Mouse (Mus musculus): ENCODE results near the gene Baz1a. TPM values are rescaled to one million over a fixed set of nuclear protein-coding genes. Genes with fewer than 3 reads are reported as not detected.

Baz1a gene
- 4.6 and 5.4 TPM in 2 replicates for polyA plus RNA-seq (2012; rRNA removed)

DNA sequence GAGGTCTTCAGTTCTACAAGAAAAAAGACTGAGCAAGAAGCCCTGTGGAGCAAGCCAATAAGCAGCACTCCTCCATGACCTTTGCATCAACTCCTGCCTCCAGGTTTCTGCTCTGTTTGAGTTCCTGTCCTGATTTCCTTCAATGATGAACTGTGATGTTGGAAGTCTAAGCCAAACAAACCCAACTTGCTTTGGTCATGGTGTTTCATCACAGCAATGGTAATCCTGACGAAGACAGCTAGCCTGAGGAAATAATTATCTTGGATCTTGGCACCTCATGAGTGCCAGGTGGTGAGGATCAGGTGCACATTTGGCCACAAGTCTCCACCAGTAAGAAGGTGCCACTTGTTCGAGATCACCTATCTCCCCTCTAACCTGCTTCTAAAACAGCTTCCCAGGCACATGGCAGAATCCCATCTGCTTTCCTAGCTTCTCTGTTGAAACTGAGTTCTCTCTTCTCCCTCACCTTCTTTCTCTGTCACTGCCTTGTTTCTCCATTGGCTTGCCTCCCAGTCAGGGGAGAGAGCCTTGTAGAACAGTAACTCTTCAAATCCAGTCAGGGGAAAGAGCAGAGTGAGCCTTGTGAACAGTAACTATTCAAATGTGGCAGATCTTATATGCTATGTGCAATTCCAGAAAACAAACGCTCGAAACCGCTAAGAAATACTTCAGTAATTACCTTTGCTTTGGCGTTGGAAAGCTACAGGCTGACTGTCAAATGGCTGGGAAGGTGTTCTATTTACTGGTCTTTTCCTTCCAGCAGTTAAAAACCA lies at the start of gene Baz1a:
Gene Baz1a, minus strand, starts transcription at position 723 of the 773 bp plus-strand sequence.
- DNase-seq (ENCODE audit: low read depth), result peak; percentile 75

DNA sequence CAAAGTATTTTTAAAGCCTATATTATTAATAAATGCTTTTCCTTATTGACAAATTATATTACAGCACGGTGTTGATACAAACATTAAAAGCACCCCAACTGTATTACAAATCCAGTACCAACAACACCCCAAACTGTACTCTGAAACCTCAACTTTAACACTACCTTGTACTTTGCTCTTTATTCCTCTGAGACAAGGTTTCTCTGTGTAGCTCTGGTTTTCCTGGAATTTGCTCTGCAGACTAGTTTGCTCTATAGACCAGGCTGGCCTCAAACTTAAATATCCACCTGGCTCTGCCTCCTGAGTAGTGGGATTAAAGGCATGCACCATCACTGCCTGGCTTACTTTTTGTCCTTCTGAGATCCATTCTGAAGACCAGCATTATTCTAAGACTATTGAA lies 48.0 kb upstream of the Baz1a start:
- DNase-seq (ENCODE audit: low read depth), result no peak

DNA sequence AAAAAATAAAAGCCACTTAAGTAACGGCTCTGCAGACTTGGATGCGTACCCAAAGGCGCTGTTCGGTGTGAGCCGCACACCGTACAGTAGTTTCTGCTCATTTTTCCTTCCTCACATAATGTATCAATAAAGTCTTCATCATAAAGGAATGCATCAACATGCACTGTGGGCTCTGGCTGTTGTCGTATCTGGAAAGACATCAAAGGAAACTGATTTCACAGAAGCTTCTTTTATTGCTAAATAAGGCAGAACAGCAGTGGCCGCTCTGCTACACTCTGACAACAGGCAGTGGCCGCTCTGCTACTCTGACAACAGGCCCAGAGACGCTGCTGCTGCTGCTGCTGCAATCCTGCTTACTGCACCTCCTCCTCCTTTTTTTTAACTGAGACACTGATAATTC lies 46.9 kb upstream of the Baz1a start:
- DNase-seq (ENCODE audit: low read depth), result no peak

DNA sequence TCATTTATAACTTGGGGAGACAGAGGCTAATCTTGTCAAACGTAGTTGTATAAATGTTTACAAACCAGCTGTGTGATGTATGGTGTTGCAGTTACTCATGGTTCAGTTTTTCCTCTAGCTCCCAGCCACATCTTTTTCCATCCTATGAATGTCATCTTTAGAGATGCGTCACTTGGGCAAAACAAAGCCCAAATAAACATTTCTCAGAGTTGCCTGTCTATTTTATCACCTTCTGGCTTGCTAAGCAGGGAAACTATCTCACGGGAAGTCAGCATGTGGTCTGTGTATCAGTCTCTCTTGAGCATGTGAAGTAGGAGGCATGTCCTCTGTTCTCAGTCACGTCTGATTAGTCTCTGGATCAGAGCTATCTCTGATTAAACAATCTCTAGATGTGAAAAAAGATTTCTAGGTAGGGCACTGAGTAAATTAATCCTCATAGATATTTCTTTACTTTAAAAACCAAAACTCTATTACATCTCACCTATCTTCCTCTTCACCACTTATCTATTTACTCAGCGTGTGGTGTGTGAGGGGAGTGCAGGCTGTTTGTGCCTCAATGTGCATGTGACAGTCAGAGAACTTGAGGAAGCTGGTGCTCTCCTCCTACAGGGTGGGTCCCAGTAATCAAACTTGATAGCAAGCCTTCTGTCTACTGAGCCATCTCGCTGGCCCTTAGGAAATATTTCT lies 46.2 kb upstream of the Baz1a start:
- DNase-seq (ENCODE audit: low read depth), result no peak

DNA sequence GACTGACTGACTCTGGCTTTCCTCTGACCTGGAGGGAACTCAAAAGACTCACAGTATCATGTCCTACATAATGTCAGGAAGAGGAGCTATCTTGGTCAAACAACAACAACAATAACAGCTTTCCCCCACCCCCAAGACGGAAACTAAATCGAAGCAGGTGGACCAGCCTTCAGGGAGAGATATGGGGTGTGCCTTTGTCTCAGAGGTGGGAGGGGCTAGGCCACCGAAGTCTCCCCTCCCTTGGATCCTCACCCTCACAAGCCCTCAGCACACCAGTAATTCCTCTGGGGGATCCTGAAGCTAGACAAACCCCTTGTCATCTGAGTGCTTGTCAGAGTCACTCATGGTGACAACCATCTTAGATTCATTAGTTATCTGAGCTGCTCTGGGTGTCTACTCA lies 45.7 kb upstream of the Baz1a start:
- DNase-seq (ENCODE audit: low read depth), result no peak

DNA sequence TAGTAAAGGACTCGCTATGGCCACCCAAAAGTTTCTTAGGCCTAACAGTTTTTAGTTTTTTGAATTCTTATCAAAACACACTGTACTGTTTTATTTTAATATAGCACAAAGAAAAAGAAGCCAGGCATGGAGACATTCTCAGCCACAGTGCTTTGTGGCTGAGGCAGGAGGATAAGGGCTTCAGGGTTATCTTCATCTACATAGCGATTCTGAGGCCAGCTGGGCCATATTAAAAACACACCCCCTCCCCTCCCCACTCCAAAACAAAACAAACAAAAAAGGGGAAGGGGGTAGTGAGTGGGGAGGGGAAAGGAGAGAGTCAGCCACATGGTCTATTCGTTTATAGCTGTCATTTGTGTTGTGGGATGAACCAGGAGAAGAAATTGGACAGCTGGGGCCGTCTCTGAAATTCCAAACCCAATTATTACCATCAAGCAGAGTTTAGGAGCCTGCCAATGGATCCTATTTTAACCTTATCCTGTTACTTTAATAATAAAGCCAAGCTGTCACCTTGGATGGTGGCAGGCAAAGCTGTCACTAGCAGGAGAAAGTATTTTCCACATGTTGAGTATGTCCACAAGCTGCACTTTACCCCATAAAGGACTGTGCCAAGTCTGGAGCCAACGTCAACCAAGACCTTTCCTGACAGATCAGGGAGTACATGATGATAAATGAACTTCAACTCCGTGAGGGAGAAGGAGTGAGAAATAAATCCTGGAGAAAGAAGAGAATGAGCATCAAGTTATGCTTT lies 44.9 kb upstream of the Baz1a start:
- no peak for DNase-seq (ENCODE audit: low read depth)

GRCm38 (mm10) chr12:55056703-55057102 lies 42.6 kb upstream of the Baz1a start:
- no peak for DNase-seq (ENCODE audit: low read depth)

GRCm38 (mm10) chr12:55054551-55055241 lies 40.5 kb upstream of the Baz1a start:
- DNase-seq (ENCODE audit: low read depth), result no peak

DNA sequence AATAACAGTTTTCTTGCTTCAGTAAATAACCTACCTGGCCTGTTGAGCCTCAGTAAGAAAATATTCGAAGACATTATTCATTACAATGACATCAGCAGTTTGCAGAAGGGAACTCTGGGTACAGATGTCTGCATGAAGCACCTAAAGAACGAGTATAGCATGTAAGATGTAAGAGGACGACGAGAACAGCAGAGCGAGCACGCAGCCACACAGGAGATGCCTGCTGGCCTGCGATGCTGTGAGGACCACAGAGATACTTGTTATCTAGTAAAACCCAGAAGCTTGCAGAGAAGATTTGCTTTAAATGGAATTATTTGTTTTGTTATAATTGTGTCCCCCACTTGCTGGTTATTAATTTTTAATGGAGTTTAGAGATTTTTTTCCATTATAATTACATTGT lies 39.1 kb upstream of the Baz1a start:
- no peak for DNase-seq (ENCODE audit: low read depth)

GRCm38 (mm10) chr12:55051210-55052173 lies 37.3 kb upstream of the Baz1a start:
- DNase-seq (ENCODE audit: low read depth), result no peak

- no peak for DNase-seq (ENCODE audit: low read depth)
These were observed 35.7 kb upstream of the Baz1a start for GRCm38 (mm10) chr12:55049731-55050353.

DNA sequence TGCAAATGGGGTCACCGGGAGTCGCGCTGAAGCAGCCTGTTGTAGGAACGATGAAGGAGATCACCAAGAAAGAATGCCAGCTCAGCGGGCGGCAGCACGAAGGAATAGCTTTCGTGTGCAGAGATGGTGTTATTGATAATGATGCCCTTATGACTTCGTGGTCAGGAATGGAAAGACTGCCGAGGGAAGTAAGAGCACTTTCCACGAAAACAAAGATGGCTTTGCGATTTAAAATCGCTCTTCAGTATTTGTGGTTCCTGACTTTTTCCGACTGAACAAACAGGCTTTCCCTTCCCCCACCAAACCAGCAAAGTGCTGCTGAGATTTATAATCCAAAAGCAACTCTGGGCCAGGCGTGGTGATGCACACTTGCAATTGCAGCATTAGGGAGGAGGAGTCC lies 26.9 kb upstream of the Baz1a start:
- no peak for DNase-seq (ENCODE audit: low read depth)

- DNase-seq (ENCODE audit: low read depth), result no peak
These were observed 12.9 kb upstream of the Baz1a start for GRCm38 (mm10) chr12:55027088-55027487.

DNA sequence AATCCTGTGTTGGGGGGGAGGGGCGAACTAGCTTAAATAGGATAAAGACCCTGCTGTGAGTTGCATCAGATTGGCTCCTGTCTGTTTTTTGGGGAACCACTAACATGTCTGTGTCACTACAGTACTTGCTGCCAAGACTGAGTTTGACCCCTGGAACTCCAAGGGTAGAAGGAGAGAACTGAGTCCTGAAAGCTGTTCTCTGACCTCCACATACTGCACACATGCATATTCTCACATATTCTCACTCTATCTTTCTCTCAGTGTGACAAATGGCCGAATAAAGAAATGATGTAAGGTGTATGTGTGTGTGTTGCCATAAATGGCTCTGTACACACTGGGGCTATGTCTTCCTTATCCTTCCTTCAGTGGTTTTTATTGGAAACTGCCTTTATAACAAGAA lies 9.1 kb upstream of the Baz1a start:
- no peak for DNase-seq (ENCODE audit: low read depth)

- no peak for DNase-seq (ENCODE audit: low read depth)
These were observed 5.3 kb upstream of the Baz1a start for GRCm38 (mm10) chr12:55019421-55019877.

DNA sequence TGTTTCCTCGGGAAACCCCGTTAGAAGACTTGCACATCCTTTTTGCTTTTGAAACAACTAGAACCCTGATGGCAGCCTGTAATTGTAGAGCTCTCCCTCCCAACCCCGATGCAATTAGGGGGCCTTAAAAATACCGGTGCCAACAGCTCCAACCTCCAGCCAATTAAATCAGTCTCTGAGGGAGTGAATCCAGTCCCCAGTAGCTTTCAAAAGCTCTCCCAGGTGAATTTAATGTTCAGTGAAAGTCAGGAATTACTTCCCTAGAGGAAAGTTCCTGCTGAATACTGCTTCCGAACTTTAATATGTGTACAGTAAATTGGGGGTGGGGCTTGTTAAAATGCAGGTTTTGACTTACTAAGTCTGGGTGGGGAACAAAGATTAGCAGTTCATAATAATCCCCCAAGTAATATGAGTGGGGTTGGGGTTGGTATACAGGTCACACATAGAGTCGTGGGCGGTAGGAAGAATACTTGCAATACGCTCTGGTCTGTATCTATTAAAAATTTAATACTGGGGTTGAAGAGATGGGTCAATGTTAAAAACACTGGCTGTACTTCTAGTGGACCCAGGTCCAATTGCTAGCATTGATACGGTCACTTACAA lies 3.1 kb upstream of the Baz1a start:
- DNase-seq (ENCODE audit: low read depth), result no peak

DNA sequence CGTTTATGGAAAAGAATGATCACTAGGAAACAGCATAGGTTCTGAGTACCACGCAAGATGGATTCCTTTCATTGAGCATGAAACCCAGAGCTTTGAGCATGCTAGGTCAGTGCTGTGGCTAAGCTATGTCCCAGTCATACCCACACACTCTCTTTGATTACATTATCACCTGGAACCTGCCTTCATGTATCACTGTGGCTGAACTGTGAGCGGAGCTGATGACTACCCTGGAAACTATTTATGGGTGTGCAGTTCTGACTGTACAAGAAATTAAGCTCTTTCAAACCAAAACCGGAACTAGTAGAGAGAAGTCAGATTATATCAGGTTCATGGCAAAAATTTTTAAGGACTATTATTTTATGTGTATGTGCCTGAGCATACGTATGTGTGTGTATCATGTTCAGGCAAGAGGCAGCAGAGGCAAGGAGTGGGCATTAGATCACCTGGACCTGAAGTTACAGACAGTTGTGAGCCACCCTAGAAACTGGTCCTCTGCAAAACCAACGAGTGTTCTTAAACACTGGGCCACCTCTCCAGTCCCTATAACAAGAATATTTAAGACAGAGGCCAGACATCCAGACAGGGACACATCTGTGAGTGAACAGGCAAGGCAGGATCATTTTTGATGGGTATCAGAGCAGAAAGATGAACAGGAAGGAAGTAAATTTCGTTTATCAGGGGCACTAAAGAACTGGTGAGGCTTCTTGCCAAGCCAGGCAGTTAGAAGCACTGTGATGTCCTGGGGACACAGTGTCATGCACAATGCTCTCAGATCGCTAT lies 2.4 kb upstream of the Baz1a start:
- no peak for DNase-seq (ENCODE audit: low read depth)

GRCm38 (mm10) chr12:55015428-55015827 lies 1.3 kb upstream of the Baz1a start:
- no peak for DNase-seq (ENCODE audit: low read depth)

DNA sequence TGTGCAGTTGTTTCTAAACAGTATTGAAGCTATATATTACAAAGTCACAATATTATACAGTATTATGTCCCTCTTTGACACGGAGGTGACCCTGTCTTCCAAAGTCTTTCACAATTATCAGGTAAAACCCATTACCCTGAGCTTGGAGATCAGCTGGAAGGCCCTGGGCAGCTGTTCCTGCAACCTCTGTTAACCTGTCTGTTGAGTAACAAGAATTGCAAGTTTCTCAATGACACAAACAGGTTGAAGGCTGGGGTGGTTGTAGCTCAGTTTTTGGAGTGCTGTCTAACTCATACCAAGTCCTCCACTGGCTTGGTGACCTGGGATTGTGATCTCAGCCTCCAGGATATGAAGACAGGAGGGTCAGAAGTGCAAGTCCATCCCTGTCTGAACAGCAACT lies 1.1 kb downstream of the Baz1a start:
- DNase-seq (ENCODE audit: low read depth), result peak; percentile 67

Data from gonadal fat pad, adult 2 months (tissue).